Mouse (Mus musculus): ENCODE measurements around the gene Cdk4.

GRCm38 (mm10) chr10:127108262-127108583, 44.9 kb downstream of the Cdk4 start:
- TF ChIP-seq POLR2A (IDR thresholded peaks at IDR 0.05; ENCODE audit: low read depth, low read length) (no peak), CTCF (IDR thresholded peaks at IDR 0.05; ENCODE audit: borderline replicate concordance, insufficient read depth, low read length) (no peak)
